In genomic region chr6:84407773-84408172, GRCm38 (mm10) we compare ENCODE assay signal across 9 mouse cellular contexts.
DNase-seq lines count a peak whose midpoint lies in the region; TF ChIP-seq lines count a peak whose summit lies in the region.
"Had no signal": no experiment of that assay in that cellular context is flagged by ENCODE, and none has a peak within 500 bp of the region (broad histone marks: within the 10 kb centered on the region; RNA-seq: fewer than 3 reads in every experiment).

No protein-coding gene starts in this region.

- peak; percentile 31 to 40 for DNase-seq in B cell, adult 2 months
- peak; percentile 50 for DNase-seq in ES-E14 (ENCODE audit: low read depth, low spot score)
- DNase-seq in cerebellum, adult 9-10 months, result peak; percentile 39
- peak; percentile 41 to 60 for DNase-seq in frontal cortex, postnatal 36 days (ENCODE audit: low spot score in 2 of 2)
- DNase-seq in kidney, postnatal 25 days, result peak; percentile 50 to 83
- DNase-seq in lung, adult 2 months, result peak; percentile 32
- peak; percentile 20 for DNase-seq in retina, adult 2 months (ENCODE audit: low read depth, low spot score)
- no peak for DNase-seq in spleen, postnatal 36 days (ENCODE audit: low spot score in 2 of 2)

- H3K9me3 ChIP-seq in ES-E14 (ENCODE audit: control insufficient read depth, insufficient read depth, low read depth, low read length), result no peaks in the 10 kb centered on the region
- H3K9me3 ChIP-seq: heart, embryonic 13.5 days had no signal

- no peak overlapping the region for H3K27ac ChIP-seq in ES-E14 (ENCODE audit: insufficient read depth, low read depth, low read length, poor library complexity, severe bottlenecking)
- H3K27ac ChIP-seq: heart, embryonic 13.5 days had no signal

- TF ChIP-seq CTCF in lung, adult 2 months (IDR thresholded peaks at IDR 0.05; ENCODE audit: insufficient read depth, low read length), result peak; percentile 56

- H3K9ac ChIP-seq in ES-E14 (ENCODE audit: insufficient read depth, low read depth, low read length, poor library complexity, severe bottlenecking), result no peak overlapping the region
- H3K9ac ChIP-seq: heart, embryonic 13.5 days had no signal

- no peaks in the 10 kb centered on the region for H3K36me3 ChIP-seq in ES-E14 (ENCODE audit: control insufficient read depth, insufficient read depth, low read length, poor library complexity, severe bottlenecking)
- H3K36me3 ChIP-seq: heart, embryonic 13.5 days had no signal

- in situ Hi-C loops in ES-E14 (cut with MboI; ENCODE audit: low sequenced_read_pairs in 2 of 2, unreplicated experiment in 2 of 2), result loop anchor here in 1 of 2 experiments (10.0 to 25.0 kb wide), 2 partner anchors 313 to 505 kb away; no protein-coding TSS in a partner anchor

- TF ChIP-seq POLR2A in lung, adult 2 months (IDR thresholded peaks at IDR 0.05; ENCODE audit: borderline replicate concordance, extremely low read depth, low read depth, low read length), result no peak

- no peaks in the 10 kb centered on the region for H3K4me1 ChIP-seq in ES-E14 (ENCODE audit: control insufficient read depth in 2 of 2, insufficient read depth in 2 of 2, low read length in 2 of 2, poor library complexity in 1 of 2)
- no peaks in the 10 kb centered on the region for H3K4me1 ChIP-seq in lung, adult 2 months (ENCODE audit: control insufficient read depth, insufficient read depth, low read length)
- H3K4me1 ChIP-seq: heart, embryonic 13.5 days had no signal

- no peak overlapping the region for H3K4me3 ChIP-seq in ES-E14 (ENCODE audit: insufficient read depth in 1 of 2, low read depth in 1 of 2, low read length in 2 of 2, poor library complexity in 1 of 2, severe bottlenecking in 1 of 2)
- H3K4me3 ChIP-seq in lung, adult 2 months (replicated peaks; ENCODE audit: extremely low read depth, low read depth, low read length), result no peak overlapping the region
- H3K4me3 ChIP-seq: heart, embryonic 13.5 days had no signal

- WGBS in lung, adult 2 months, result 8% methylated on average over 6 of the region's 6 CpGs

TF ChIP-seq in ES-E14, 5 proteins besides CTCF, POLR2A, EP300 and RAD21:
- TF ChIP-seq CHD2 (IDR thresholded peaks at IDR 0.05; ENCODE audit: low read depth, low read length) (no peak), ZC3H11A (IDR thresholded peaks at IDR 0.05; ENCODE audit: borderline replicate concordance, low read depth, low read length) (peak; percentile 69; the same call in 1 of the 2 replicates), MAFK (IDR thresholded peaks at IDR 0.05; ENCODE audit: insufficient read depth, low read depth, low read length) (no peak), HCFC1 (IDR thresholded peaks at IDR 0.05; ENCODE audit: borderline replicate concordance, insufficient read depth, low read length) (no peak)

Comparison
In these comparisons a context has a peak if more than half of its experiments do, and no peak if none do; other contexts are left out.
1. DNase-seq: peak in B cell, adult 2 months (2 of 2), ES-E14 (single experiment), cerebellum, adult 9-10 months (single experiment), frontal cortex, postnatal 36 days (2 of 2), kidney, postnatal 25 days (2 of 2), lung, adult 2 months (single experiment) and retina, adult 2 months (single experiment); none in spleen, postnatal 36 days (0 of 2).